Comparison of ENCODE assay signal across 8 mouse cellular contexts in the genomic region with DNA sequence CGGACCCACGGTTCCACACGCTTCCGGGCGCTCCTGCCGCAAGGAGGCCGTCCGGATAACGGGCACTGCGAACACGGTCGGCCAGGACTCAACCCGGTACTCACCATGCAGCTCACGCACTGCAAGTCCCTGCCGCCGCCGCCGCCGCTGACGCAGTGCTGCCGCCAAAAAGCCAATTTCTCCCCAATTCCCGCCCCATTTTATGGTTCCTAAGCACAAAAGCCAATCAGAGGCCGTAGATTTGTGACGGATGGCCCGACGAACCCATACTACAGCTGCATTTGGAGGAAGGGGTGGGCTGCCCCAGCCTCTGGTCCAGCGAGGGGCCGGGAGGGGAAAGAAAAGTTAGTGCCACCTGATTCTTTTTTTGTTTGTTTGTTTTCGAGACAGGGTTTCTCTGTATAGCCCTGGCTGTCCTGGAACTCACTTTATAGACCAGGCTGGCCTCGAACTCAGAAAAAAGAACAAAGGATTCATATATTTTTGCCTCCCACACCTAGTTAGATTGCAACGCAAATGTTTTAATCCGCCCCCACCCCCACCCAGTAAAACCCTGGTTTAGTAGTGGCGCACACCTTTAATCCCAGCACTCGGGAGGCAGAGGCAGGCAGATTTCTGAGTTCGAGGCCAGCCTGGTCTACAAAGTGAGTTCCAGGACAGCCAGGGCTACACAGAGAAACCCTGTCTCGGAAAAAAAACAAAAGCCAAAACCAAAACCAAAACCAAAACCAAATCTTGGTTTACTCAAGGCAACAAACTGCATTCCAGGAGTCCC.
DNase-seq lines count a peak whose midpoint lies in the region; ATAC-seq lines count a peak whose summit lies in the region.

No protein-coding gene starts in this region.

- peak overlapping the region; percentile 48; the same call in 1 of the 2 replicates for H3K9ac ChIP-seq in hindbrain, embryonic 11.5 days (ENCODE audit: low read depth, low read length)

- ATAC-seq in hindbrain, embryonic 11.5 days (ENCODE audit: low FRiP score): peak; percentile 95

- DNase-seq in Muller cell, postnatal 12 days (ENCODE audit: inconsistent ontology term): peak; percentile 92
- DNase-seq in cerebellum, adult 9-11 months: peak; percentile 46
- peak; percentile 74 to 84 for DNase-seq in frontal cortex, adult 2 months (ENCODE audit: extremely low spot score in 1 of 2, low spot score in 1 of 2)
- peak; percentile 91 for DNase-seq in hindbrain, embryonic 11.5 days (ENCODE audit: low spot score)
- DNase-seq in layer of hippocampus, postnatal 10 days (ENCODE audit: low spot score in 2 of 2): peak; percentile 78 to 84
- peak; percentile 94 for DNase-seq in lung, postnatal 10 days
- peak; percentile 86 for DNase-seq in ovary, postnatal 36 days (ENCODE audit: low spot score)
- peak; percentile 91 for DNase-seq in thymus, postnatal 25 days

- no peaks in the 10 kb centered on the region for H3K4me1 ChIP-seq in hindbrain, embryonic 11.5 days (replicated peaks; ENCODE audit: control insufficient read depth, insufficient read depth, low read length)

- no peaks in the 10 kb centered on the region for H3K36me3 ChIP-seq in hindbrain, embryonic 11.5 days (ENCODE audit: control insufficient read depth, insufficient read depth, low read length)

- H3K27me3 ChIP-seq in hindbrain, embryonic 11.5 days (ENCODE audit: control insufficient read depth, insufficient read depth, low read length): no peaks in the 10 kb centered on the region

- H3K27ac ChIP-seq in hindbrain, embryonic 11.5 days (ENCODE audit: low read depth, low read length): no peak overlapping the region

- peak overlapping the region; percentile 37 for H3K4me3 ChIP-seq in hindbrain, embryonic 11.5 days (ENCODE audit: low read depth, low read length)

- 10% methylated on average over 36 of the region's 36 CpGs for WGBS in hindbrain, embryonic 11.5 days

- H3K9me3 ChIP-seq in hindbrain, embryonic 11.5 days (ENCODE audit: control insufficient read depth, low read length): no peaks in the 10 kb centered on the region

- peak overlapping the region; percentile 48 for H3K4me2 ChIP-seq in hindbrain, embryonic 11.5 days (replicated peaks; ENCODE audit: low read depth, low read length)
